Mouse (Mus musculus): ENCODE results near the gene Ncor2.

GRCm38 (mm10) chr5:125221868-125222267, 42.8 kb upstream of the Ncor2 start:
- TF ChIP-seq TAL1 (IDR thresholded peaks at IDR 0.05; ENCODE audit: low read length) (no peak), GATA1 (IDR thresholded peaks at IDR 0.05; ENCODE audit: low read length) (no peak)
